Mouse (Mus musculus): Measurements from ENCODE around the gene Gm20721.

DNA sequence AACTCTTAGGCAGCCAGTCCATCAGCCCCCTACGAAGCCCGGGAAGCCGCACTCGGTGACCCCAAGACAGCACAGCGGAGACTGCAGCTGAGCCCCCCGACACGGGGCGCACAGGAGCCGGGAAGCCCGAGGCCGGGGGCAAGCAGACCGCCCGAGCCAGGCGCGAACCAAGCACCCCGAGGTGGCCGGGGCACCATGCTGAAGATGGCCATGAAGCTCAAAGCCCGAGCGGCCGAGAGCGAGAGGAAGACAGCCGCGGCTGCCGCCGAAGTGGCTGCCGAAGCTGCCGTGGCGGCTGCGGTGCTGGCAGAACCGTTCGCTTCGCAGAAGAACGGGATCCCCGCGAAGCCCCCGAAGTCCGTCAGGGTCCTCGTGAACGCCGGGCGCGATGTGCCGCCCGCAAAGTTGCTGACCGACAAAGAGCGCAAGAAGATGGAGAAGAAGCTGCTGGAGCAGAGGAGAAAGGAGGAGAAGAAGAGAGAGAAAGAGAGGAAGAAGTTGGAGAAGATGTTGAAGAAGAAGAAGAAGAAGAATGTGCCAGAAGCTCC lies 18.1 kb downstream of the Gm20721 start:
- TF ChIP-seq ZNF384 (IDR thresholded peaks at IDR 0.05; ENCODE audit: low read depth, low read length), result no peak
- no peak for TF ChIP-seq MAFK (IDR thresholded peaks at IDR 0.05; ENCODE audit: insufficient read depth, low read depth, low read length)
- TF ChIP-seq ZC3H11A (IDR thresholded peaks at IDR 0.05; ENCODE audit: borderline replicate concordance, low read depth, low read length), result no peak
- TF ChIP-seq CHD2 (IDR thresholded peaks at IDR 0.05; ENCODE audit: low read depth, low read length), result no peak
- TF ChIP-seq HCFC1 (IDR thresholded peaks at IDR 0.05; ENCODE audit: borderline replicate concordance, insufficient read depth, low read length), result no peak

All from ES-E14 (cell line).